Mouse (Mus musculus): ENCODE measurements around the gene Spag5.

GRCm38 (mm10) chr11:78347908-78348307, 46.6 kb downstream of the Spag5 start:
- TF ChIP-seq CTCF (IDR thresholded peaks at IDR 0.05; ENCODE audit: borderline replicate concordance, control insufficient read depth, extremely low read depth, insufficient read depth, low read length, poor library complexity) = no peak
- TF ChIP-seq POLR2A (IDR thresholded peaks at IDR 0.05; ENCODE audit: control insufficient read depth, extremely low read depth, insufficient read depth, low read length, poor library complexity) = no peak
